8 mouse cellular contexts compared by ENCODE assay signal in genomic region chr16:3872216-3873047, GRCm38 (mm10). TPM values are rescaled to one million over a fixed set of nuclear protein-coding genes. Genes with fewer than 3 reads are reported as not detected.
DNase-seq lines count a peak whose midpoint lies in the region; ATAC-seq and TF ChIP-seq lines count a peak whose summit lies in the region.

Naa60 (plus strand) TSS chr16:3872375.

- ATAC-seq in Patski: peak; percentile 99
- ATAC-seq in hindbrain, embryonic 13.5 days (ENCODE audit: low FRiP score): peak; percentile 98

- CTCF ChIA-PET in Patski (lab: Charles Lee): interaction anchor here (1.0 to 3.1 kb wide), 6 partner anchors 9 to 133 kb away, joined by 3 to 12 read pairs (median 4); partner anchors contain the start of gene Zfp174

- H3K36me3 ChIP-seq in hindbrain, embryonic 13.5 days: peaks cover 29% of the 10 kb centered on the region

- WGBS in hindbrain, embryonic 13.5 days: 5% methylated on average over 47 of the region's 47 CpGs

- peak within 1 kb of the TSS; percentile 75 for H3K9ac ChIP-seq in hindbrain, embryonic 13.5 days

- H3K4me2 ChIP-seq in hindbrain, embryonic 13.5 days: peak within 1 kb of the TSS; percentile 83

- POLR2A ChIA-PET in Patski (lab: Charles Lee): interaction anchor here (1.3 to 1.8 kb wide), 2 partner anchors 13 to 128 kb away, joined by 3 to 4 read pairs; partner anchors contain the start of gene Zfp263

- no peaks in the 10 kb centered on the region for H3K9me3 ChIP-seq in hindbrain, embryonic 13.5 days

- H3K4me3 ChIP-seq in hindbrain, embryonic 13.5 days: peak within 1 kb of the TSS; percentile 55

- in situ Hi-C loops in Patski (cut with MboI; ENCODE audit: low pct_unique_long_range_greater_than_20kb): loop anchor here (10.0 kb wide), 1 partner anchor 128 kb away; the partner anchor contains the start of gene Zfp263

- peak within 1 kb of the TSS; percentile 69 for H3K27ac ChIP-seq in hindbrain, embryonic 13.5 days

- TF ChIP-seq CTCF in Patski (IDR thresholded peaks at IDR 0.05): no peak

- no peaks in the 10 kb centered on the region for H3K27me3 ChIP-seq in Patski
- no peaks in the 10 kb centered on the region for H3K27me3 ChIP-seq in hindbrain, embryonic 13.5 days

- H3K4me1 ChIP-seq in hindbrain, embryonic 13.5 days (replicated peaks): peaks cover 23% of the 10 kb centered on the region

- peak; percentile 81 for DNase-seq in Patski (ENCODE audit: low read depth, low spot score)
- peak; percentile 89 to 91 for DNase-seq in cerebellum, postnatal 14 days
- DNase-seq in frontal cortex, postnatal 14 days (ENCODE audit: low spot score in 2 of 2): peak; percentile 83 to 87
- DNase-seq in layer of hippocampus, postnatal 25 days (ENCODE audit: extremely low spot score in 1 of 2, low spot score in 1 of 2): peak; percentile 67 to 68
- peak; percentile 94 for DNase-seq in lung, postnatal 25 days (ENCODE audit: low spot score)
- peak; percentile 97 for DNase-seq in retina, postnatal 1 day
- peak; percentile 84 to 90 for DNase-seq in urinary bladder, adult 18-20 months (ENCODE audit: low spot score in 2 of 2)

RNA-seq across cellular contexts. Expression of gene Naa60, which starts in this region (rescaled TPM):
- polyA plus RNA-seq in Patski (2021): 53.5 TPM
- 80.0 and 83.1 TPM in 2 replicates for polyA plus RNA-seq in hindbrain, embryonic 13.5 days (2015; fragmentation: Nextera tagmentation; extraction: Ambion mirVana)
- total RNA-seq in layer of hippocampus, postnatal 25 days (2021): 100 to 1,000 TPM; 104 to 107 TPM

Comparison
In these comparisons a context has a peak if more than half of its experiments do, and no peak if none do; other contexts are left out.
1. Peak in every context shown above with its lines: DNase-seq, ATAC-seq, H3K4me3 ChIP-seq and H3K27ac ChIP-seq.